9 mouse cellular contexts compared by ENCODE assay signal in genomic region chr5:146420081-146420480, GRCm38 (mm10). TPM values are rescaled to one million over a fixed set of nuclear protein-coding genes. Genes with fewer than 3 reads are reported as not detected.
A peak's percentile ranks its signal among the peaks of the same experiment; 100 is the strongest.
DNase-seq lines count a peak whose midpoint lies in the region; TF ChIP-seq lines count a peak whose summit lies in the region.
"Had no signal": no experiment of that assay in that cellular context is flagged by ENCODE, and none has a peak within 500 bp of the region (broad histone marks: within the 10 kb centered on the region; RNA-seq: fewer than 3 reads in every experiment).

No protein-coding gene starts in this region.

- no peaks in the 10 kb centered on the region; the same call in 1 of the 2 replicates for H3K27me3 ChIP-seq in heart, adult 2 months (ENCODE audit: control insufficient read depth, insufficient read depth, low read length)
- H3K27me3 ChIP-seq: liver, embryonic 13.5 days had no signal

- no peaks in the 10 kb centered on the region for H3K36me3 ChIP-seq in heart, adult 2 months (ENCODE audit: control insufficient read depth, insufficient read depth, low read length)
- H3K36me3 ChIP-seq: liver, embryonic 13.5 days had no signal

- H3K4me1 ChIP-seq in heart, adult 2 months (ENCODE audit: control insufficient read depth, insufficient read depth, low read length) = peaks cover 3% of the 10 kb centered on the region; the same call in 1 of the 2 replicates
- H3K4me1 ChIP-seq: liver, embryonic 13.5 days had no signal

- H3K27ac ChIP-seq in heart, adult 2 months = no peak overlapping the region
- H3K27ac ChIP-seq: liver, embryonic 13.5 days had no signal

- peak; percentile 71 for TF ChIP-seq CTCF in heart, adult 2 months (IDR thresholded peaks at IDR 0.05)

- no peak for TF ChIP-seq EP300 in heart, adult 2 months (IDR thresholded peaks at IDR 0.05; ENCODE audit: insufficient read depth, low read depth, low read length)

- no peaks in the 10 kb centered on the region for H3K79me2 ChIP-seq in heart, adult 2 months (replicated peaks; ENCODE audit: control insufficient read depth, insufficient read depth, low read length)

- H3K9ac ChIP-seq in heart, adult 2 months (ENCODE audit: low read depth, low read length) = no peak overlapping the region
- H3K9ac ChIP-seq: liver, embryonic 13.5 days had no signal

- DNase-seq in heart, adult 2 months = no peak
- DNase-seq in heart, postnatal 25 days (ENCODE audit: low spot score) = no peak
- peak; percentile 57 for DNase-seq in A20 (ENCODE audit: low read depth, low spot score)
- peak; percentile 12 for DNase-seq in adipocyte (ENCODE audit: low spot score)
- peak; percentile 33 for DNase-seq in induced T-regulatory cell, adult 2 months (ENCODE audit: low read depth)
- peak; percentile 52 for DNase-seq in lung, postnatal 14 days
- DNase-seq in frontal cortex, postnatal 14 days (ENCODE audit: low spot score in 2 of 2) = no peak
- DNase-seq in T-cell, adult 2 months (ENCODE audit: low spot score) = no peak
- DNase-seq: liver, embryonic 13.5 days had no signal

- H3K4me3 ChIP-seq in heart, adult 2 months = no peak overlapping the region
- H3K4me3 ChIP-seq: liver, embryonic 13.5 days had no signal

- 67% methylated on average over 1 of the region's 1 CpGs for WGBS in heart, adult 2 months

- intact Hi-C loops in heart, adult 2 months (cut with DNase I) = no loop called here
- intact Hi-C loops in heart, postnatal 25 days (cut with DNase I) = no loop called here

- no peak for TF ChIP-seq POLR2A in heart, adult 2 months (IDR thresholded peaks at IDR 0.05; ENCODE audit: insufficient read depth, low read depth, low read length)

RNA-seq across cellular contexts. Expression of gene Wasf3, which starts 35.3 kb away (rescaled TPM):
- total RNA-seq in heart, adult 2 months (2021) = under 1 TPM; 0.31 to 0.34 TPM
- 0.74 and 0.79 TPM in 2 replicates for polyA plus RNA-seq in heart, adult 2 months (2012; rRNA removed)
- under 1 TPM; 0.44 to 0.48 TPM for total RNA-seq in heart, postnatal 25 days (2021)

Comparison
In these comparisons a context has a peak if more than half of its experiments do, and no peak if none do; other contexts are left out.
1. DNase-seq: peak in A20 (single experiment), adipocyte (single experiment), induced T-regulatory cell, adult 2 months (single experiment) and lung, postnatal 14 days (single experiment); none in heart, adult 2 months (0 of 2), heart, postnatal 25 days (single experiment), frontal cortex, postnatal 14 days (0 of 2) and T-cell, adult 2 months (single experiment).